Mouse (Mus musculus) forebrain, embryonic 13.5 days (tissue): Measurements from ENCODE around the gene Gm15217. TPM values are rescaled to one million over a fixed set of nuclear protein-coding genes. Genes with fewer than 3 reads are reported as not detected.

Experiments
- ATAC-seq: fragments of 200-750 bp; cut with Nextera tagmentation; 2 replicates; pipeline ENCODE4 v1.8.0; 2017
- H3K27ac ChIP-seq: fragments of 300-500 bp; sonication (generic); 2 replicates; pipeline ENCODE4 v1.5.1; 2015; ENCODE audit warnings: inconsistent platforms, mild to moderate bottlenecking, moderate library complexity
- H3K27me3 ChIP-seq: fragments of 300-500 bp; sonication (generic); 2 replicates; pipeline ENCODE4 v1.6.1; 2015; ENCODE audit warnings: mild to moderate bottlenecking, inconsistent platforms
- H3K36me3 ChIP-seq: fragments of 300-500 bp; sonication (generic); 2 replicates; pipeline ENCODE4 v1.6.1; 2015; ENCODE audit warnings: mild to moderate bottlenecking, inconsistent platforms; ENCODE audit not compliant: poor library complexity, severe bottlenecking
- H3K4me1 ChIP-seq: fragments of 300-500 bp; sonication (generic); 2 replicates; pipeline ENCODE4 v1.6.1; 2015; ENCODE audit warnings: inconsistent platforms
- H3K4me2 ChIP-seq: fragments of 300-500 bp; sonication (generic); 2 replicates; pipeline ENCODE4 v1.6.1; 2015; ENCODE audit warnings: inconsistent platforms, mild to moderate bottlenecking, moderate library complexity
- H3K4me3 ChIP-seq: fragments of 300-500 bp; sonication (generic); 2 replicates; pipeline ENCODE4 v1.5.1; 2015; ENCODE audit warnings: mild to moderate bottlenecking, inconsistent platforms
- H3K9ac ChIP-seq: fragments of 300-500 bp; sonication (generic); 2 replicates; pipeline ENCODE4 v1.6.1; 2015; ENCODE audit warnings: mild to moderate bottlenecking, inconsistent platforms
- H3K9me3 ChIP-seq: fragments of 300-500 bp; sonication (generic); replicated peaks from 2 replicates; pipeline ENCODE4 v1.6.1; 2016; ENCODE audit warnings: inconsistent platforms
- WGBS: fragments of 180-500 bp; shearing (Covaris S2); methylation state at CpG from one replicate; pipeline ENCODE4 v1.1.7; 2015; 5-methylcytosine and 5-hydroxymethylcytosine counted together
- polyA plus RNA-seq: library from polyadenylated mRNA; unstranded; fragments of >200 nt; fragmentation: Nextera tagmentation; extraction: Ambion mirVana; gene quantifications from 2 replicates; pipeline ENCODE4 v1.2.1, GENCODE M21; 2015

The Gm15217 gene
- polyA plus RNA-seq, 1 experiment from 2014 or later = not detected

GRCm38 (mm10) chr14:46408319-46408718 is 29.1 kb downstream of the Gm15217 start:
- no peak overlapping the region for H3K4me3 ChIP-seq
- no peaks in the 10 kb centered on the region for H3K36me3 ChIP-seq
- H3K9ac ChIP-seq = no peak overlapping the region
- H3K4me2 ChIP-seq = no peak overlapping the region
- 92% methylated on average over 3 of the region's 3 CpGs for WGBS
- H3K9me3 ChIP-seq = no peaks in the 10 kb centered on the region
- no peak for ATAC-seq
- H3K4me1 ChIP-seq = no peaks in the 10 kb centered on the region
- no peaks in the 10 kb centered on the region for H3K27me3 ChIP-seq
- H3K27ac ChIP-seq = no peak overlapping the region

GRCm38 (mm10) chr14:46409016-46409415 is 29.8 kb downstream of the Gm15217 start:
- Histone ChIP-seq H3K9me3 (no peaks in the 10 kb centered on the region), H3K4me3 (no peak overlapping the region), H3K36me3 (no peaks in the 10 kb centered on the region), H3K4me2 (no peak overlapping the region), H3K27me3 (no peaks in the 10 kb centered on the region), H3K4me1 (no peaks in the 10 kb centered on the region), H3K27ac (no peak overlapping the region), H3K9ac (no peak overlapping the region)
- ATAC-seq = no peak
- WGBS = 87% methylated on average over 10 of the region's 10 CpGs

GRCm38 (mm10) chr14:46410557-46411120 is 31.4 kb downstream of the Gm15217 start:
- no peaks in the 10 kb centered on the region for H3K27me3 ChIP-seq
- H3K4me1 ChIP-seq = no peaks in the 10 kb centered on the region
- no peak overlapping the region for H3K4me3 ChIP-seq
- H3K27ac ChIP-seq = no peak overlapping the region
- H3K9ac ChIP-seq = no peak overlapping the region
- ATAC-seq = no peak
- H3K36me3 ChIP-seq = no peaks in the 10 kb centered on the region
- no peaks in the 10 kb centered on the region for H3K9me3 ChIP-seq
- WGBS = 74% methylated on average over 4 of the region's 4 CpGs
- no peak overlapping the region for H3K4me2 ChIP-seq

DNA sequence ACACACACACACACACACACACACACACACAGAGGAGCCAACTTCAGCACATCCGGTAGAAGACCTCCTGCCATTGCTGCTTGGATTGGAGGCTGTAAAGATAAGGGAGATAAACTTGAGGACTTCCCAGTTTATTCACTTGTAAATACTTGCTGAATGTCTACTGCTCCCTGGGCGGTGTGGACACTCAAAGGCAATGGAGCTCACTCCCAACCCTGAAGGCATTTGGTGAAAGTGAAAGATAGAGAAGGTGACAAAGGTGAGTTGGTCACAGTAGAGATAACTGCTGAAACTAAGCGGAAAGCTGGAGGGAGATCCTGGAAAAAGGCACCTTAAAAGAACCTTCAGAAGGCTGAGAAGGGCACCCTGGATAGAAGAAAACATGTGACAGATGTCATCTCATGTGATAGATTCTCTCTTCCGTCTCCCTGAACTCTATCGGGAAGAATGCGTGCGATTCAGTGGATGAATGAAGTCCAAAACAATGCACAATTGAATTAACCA is 33.3 kb downstream of the Gm15217 start:
- H3K36me3 ChIP-seq = no peaks in the 10 kb centered on the region
- no peaks in the 10 kb centered on the region for H3K27me3 ChIP-seq
- no peak overlapping the region for H3K27ac ChIP-seq
- ATAC-seq = no peak
- no peak overlapping the region for H3K4me2 ChIP-seq
- no peaks in the 10 kb centered on the region for H3K9me3 ChIP-seq
- H3K4me1 ChIP-seq = no peaks in the 10 kb centered on the region
- 85% methylated on average over 7 of the region's 7 CpGs for WGBS
- H3K4me3 ChIP-seq = no peak overlapping the region
- H3K9ac ChIP-seq = no peak overlapping the region

- Histone ChIP-seq H3K4me2 (no peak overlapping the region; the same call in 1 of the 2 replicates), H3K4me3 (no peak overlapping the region), H3K9me3 (no peaks in the 10 kb centered on the region), H3K27ac (no peak overlapping the region), H3K27me3 (peaks cover 8% of the 10 kb centered on the region; the same call in 1 of the 2 replicates), H3K4me1 (peaks cover 13% of the 10 kb centered on the region; the same call in 1 of the 2 replicates), H3K9ac (no peak overlapping the region), H3K36me3 (no peaks in the 10 kb centered on the region)
- ATAC-seq = peak; percentile 43
- 27% methylated on average over 15 of the region's 15 CpGs for WGBS
Observed at GRCm38 (mm10) chr14:46418371-46419097, 39.3 kb downstream of the Gm15217 start.

GRCm38 (mm10) chr14:46419269-46419668 is 40.1 kb downstream of the Gm15217 start:
- Histone ChIP-seq H3K27ac (no peak overlapping the region), H3K4me3 (no peak overlapping the region), H3K9me3 (no peaks in the 10 kb centered on the region), H3K27me3 (peaks cover 8% of the 10 kb centered on the region; the same call in 1 of the 2 replicates), H3K4me2 (0 out of 2 replicates have a peak overlapping the region, but pooled peaks have one; percentile 6), H3K9ac (no peak overlapping the region), H3K4me1 (peaks cover 13% of the 10 kb centered on the region; the same call in 1 of the 2 replicates), H3K36me3 (no peaks in the 10 kb centered on the region)
- ATAC-seq = no peak; the same call in 1 of the 2 replicates
- WGBS = 14% methylated on average over 10 of the region's 11 CpGs

DNA sequence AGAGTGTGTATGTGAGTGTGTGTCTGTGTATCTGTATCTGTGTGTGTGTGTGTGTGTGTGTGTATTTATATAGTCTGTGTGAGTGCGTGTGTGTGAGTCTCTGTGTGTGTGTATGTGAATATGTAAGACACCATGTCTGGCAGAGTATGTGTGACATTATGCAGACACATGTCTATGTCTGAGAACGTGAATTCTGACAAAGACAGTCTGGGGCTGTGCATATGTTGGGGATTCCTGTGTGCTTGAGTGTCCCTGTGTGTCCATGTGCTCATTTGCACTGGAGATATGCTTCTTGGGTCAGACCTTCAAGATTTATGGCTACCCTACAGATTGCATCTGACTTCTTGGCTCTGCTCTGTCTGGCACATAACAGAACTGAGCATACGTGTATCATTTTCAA is 42.6 kb downstream of the Gm15217 start:
- H3K27me3 ChIP-seq = peaks cover 8% of the 10 kb centered on the region; the same call in 1 of the 2 replicates
- peak; percentile 65; the same call in 1 of the 2 replicates for ATAC-seq
- 85% methylated on average over 3 of the region's 3 CpGs for WGBS
- no peak overlapping the region for H3K4me2 ChIP-seq
- no peak overlapping the region for H3K9ac ChIP-seq
- peaks cover 13% of the 10 kb centered on the region; the same call in 1 of the 2 replicates for H3K4me1 ChIP-seq
- no peaks in the 10 kb centered on the region for H3K36me3 ChIP-seq
- H3K9me3 ChIP-seq = no peaks in the 10 kb centered on the region; the same call in 1 of the 2 replicates
- no peak overlapping the region for H3K27ac ChIP-seq
- H3K4me3 ChIP-seq = no peak overlapping the region

GRCm38 (mm10) chr14:46427251-46427650 is 48.0 kb downstream of the Gm15217 start:
- no peaks in the 10 kb centered on the region; the same call in 1 of the 2 replicates for H3K9me3 ChIP-seq

GRCm38 (mm10) chr14:46430231-46430630 is 51.0 kb downstream of the Gm15217 start:
- H3K9me3 ChIP-seq = no peaks in the 10 kb centered on the region; the same call in 1 of the 2 replicates
- no peak overlapping the region for H3K9ac ChIP-seq
- H3K27me3 ChIP-seq = no peaks in the 10 kb centered on the region
- no peaks in the 10 kb centered on the region for H3K4me1 ChIP-seq
- ATAC-seq = no peak
- no peak overlapping the region for H3K4me2 ChIP-seq
- no peaks in the 10 kb centered on the region for H3K36me3 ChIP-seq
- WGBS = 95% methylated on average over 5 of the region's 5 CpGs
- H3K4me3 ChIP-seq = no peak overlapping the region
- H3K27ac ChIP-seq = no peak overlapping the region

More at GRCm38 (mm10) chr14:46427251-46427650, 48.0 kb downstream of the Gm15217 start:
- Histone ChIP-seq H3K4me1 (no peaks in the 10 kb centered on the region), H3K9ac (no peak overlapping the region), H3K27me3 (no peaks in the 10 kb centered on the region), H3K4me2 (no peak overlapping the region), H3K36me3 (no peaks in the 10 kb centered on the region), H3K27ac (no peak overlapping the region), H3K4me3 (no peak overlapping the region)
- WGBS = 95% methylated on average over 13 of the region's 13 CpGs
- ATAC-seq = no peak

Other genes starting within 250 kb of the Gm15217 start
- gene Bmp4, start 11.3 kb downstream of the Gm15217 start, polyA plus RNA-seq = 2.4 and 3.8 TPM in 2 replicates